Mouse (Mus musculus) v-Abl transformed pro-B cells (cell line): ENCODE data around the gene Nhlrc3.

ENCODE experiments used
- in situ Hi-C, 2 experiments: fragments of 400-800 bp; cut with MboI; formaldehyde crosslinking; loops; one replicate each; pipeline ENCODE4 v1.15.1; 2025; ENCODE audit not compliant: unreplicated experiment in 2 of 2

The Nhlrc3 gene

DNA sequence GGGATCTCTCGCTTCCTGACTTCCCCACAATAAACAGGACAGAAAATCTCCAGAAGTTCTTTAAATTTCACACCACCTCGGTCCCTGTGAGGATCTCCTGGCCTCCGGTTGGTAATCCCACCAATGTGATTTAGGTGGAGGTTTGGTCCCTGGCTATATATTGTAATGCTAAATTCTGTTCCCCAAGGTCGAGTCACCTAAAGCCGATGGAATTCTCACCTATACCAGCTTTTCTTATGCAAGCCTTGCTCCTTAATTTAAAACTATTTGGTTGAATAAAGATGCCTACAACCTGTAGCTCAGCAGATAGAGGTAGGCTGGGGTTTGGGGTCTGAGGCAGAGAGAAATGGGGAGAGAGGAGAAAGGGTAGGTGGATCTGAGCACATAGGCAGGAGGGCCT, 5.4 kb downstream of the Nhlrc3 start:
- in situ Hi-C loops = loop anchor here (10.0 to 25.0 kb wide), 3 partner anchors 1203 to 1970 kb away; partner anchors contain the start of gene Rab33b (in 1 of the 2)

DNA sequence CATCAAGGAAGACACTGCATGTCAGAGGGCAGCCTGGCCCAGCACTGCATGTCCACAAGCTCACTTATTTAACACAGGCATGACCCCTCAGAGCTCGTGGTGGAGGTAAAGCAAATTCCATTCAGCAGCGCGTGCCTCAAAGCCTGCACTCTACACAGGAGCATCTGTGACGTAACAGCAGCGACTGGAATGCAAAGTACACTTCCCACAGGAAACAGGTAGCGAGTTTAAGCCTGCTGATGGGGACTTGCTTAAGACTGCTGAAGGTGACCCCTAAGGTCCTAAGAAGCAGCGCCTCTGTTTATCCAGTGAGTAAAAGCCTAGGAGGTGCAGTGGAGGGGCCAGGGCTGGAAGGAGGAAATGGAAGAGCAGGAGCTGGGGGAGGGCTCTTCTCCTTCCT, 8.1 kb downstream of the Nhlrc3 start:
- in situ Hi-C loops = loop anchor here (10.0 to 25.0 kb wide), 3 partner anchors 1200 to 1968 kb away; partner anchors contain the start of gene Rab33b (in 1 of the 2)

GRCm38 (mm10) chr3:53454561-53454960, 8.6 kb downstream of the Nhlrc3 start:
- in situ Hi-C loops = loop anchor here (10.0 to 25.0 kb wide), 3 partner anchors 1200 to 1967 kb away; partner anchors contain the start of gene Rab33b (in 1 of the 2)

- in situ Hi-C loops = loop anchor here (10.0 to 25.0 kb wide), 3 partner anchors 1199 to 1967 kb away; partner anchors contain the start of gene Rab33b (in 1 of the 2)
Observed at GRCm38 (mm10) chr3:53454005-53454404, 9.1 kb downstream of the Nhlrc3 start.

DNA sequence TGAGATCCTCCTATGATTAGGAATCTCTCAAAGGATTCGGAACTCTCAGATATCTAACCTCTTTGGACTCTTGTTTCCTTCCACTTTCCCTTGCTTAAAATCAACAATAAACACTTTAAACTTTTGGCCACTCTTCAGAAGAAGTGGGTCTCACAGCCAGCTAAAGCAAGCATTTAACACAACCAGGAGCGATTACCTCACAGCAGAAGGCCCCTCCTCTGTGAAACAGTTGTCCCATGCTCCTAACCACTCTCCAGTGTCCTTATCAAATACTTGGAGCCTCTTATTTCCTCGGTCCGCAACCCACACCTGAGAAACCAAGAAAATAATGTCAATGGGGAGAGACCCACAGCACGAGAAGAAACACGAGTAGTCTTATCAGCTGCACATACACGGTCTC, 9.8 kb downstream of the Nhlrc3 start:
- in situ Hi-C loops = loop anchor here (10.0 to 25.0 kb wide), 3 partner anchors 1199 to 1966 kb away; partner anchors contain the start of gene Rab33b (in 1 of the 2)

DNA sequence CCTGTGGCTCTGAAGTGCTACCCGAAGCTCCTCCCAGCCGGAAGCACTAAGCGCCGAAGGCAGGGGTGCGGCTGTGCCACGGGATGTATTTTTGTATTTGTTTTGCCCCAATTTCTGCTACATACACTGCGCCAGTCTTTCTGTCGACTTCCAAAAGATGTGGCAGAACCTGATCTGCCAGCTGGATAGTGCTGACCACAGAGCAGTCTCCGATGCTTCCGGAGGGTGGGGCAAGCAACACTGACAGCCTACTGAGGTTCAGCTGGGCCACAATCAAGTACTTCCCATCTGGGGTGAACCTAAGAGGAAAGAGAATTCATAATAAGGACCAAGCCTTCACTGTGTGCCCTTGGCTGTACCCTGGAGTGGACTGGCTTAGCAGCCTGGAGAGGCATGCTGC, 10.8 kb downstream of the Nhlrc3 start:
- in situ Hi-C loops = loop anchor here (10.0 to 25.0 kb wide), 3 partner anchors 1198 to 1965 kb away; partner anchors contain the start of gene Rab33b (in 1 of the 2)

GRCm38 (mm10) chr3:53450666-53451065, 12.5 kb downstream of the Nhlrc3 start:
- in situ Hi-C loops = loop anchor here (10.0 to 25.0 kb wide), 3 partner anchors 1196 to 1963 kb away; partner anchors contain the start of gene Rab33b (in 1 of the 2)

DNA sequence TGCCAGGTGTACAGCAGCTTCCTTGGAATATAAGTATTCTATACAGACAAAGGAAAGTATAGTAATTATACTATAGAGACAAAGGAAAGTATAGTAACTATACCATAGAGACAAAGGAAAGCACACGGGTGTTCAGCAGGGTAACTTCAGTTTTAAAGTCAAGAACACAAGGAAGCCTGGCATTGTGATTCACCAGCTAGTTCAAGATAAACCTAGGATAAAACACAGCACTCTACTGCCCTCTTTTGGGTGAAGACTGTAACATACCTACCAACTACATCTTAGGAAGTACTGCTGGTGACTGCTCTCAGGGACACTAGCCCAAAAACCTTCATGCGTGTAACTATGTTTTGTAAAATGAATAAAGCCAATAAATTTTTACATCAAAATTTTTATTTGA, 14.9 kb downstream of the Nhlrc3 start:
- in situ Hi-C loops = loop anchor here (5.0 to 10.0 kb wide), 3 partner anchors 113 to 416 kb away; no protein-coding TSS in a partner anchor

- in situ Hi-C loops = loop anchor here (5.0 to 10.0 kb wide), 3 partner anchors 112 to 414 kb away; no protein-coding TSS in a partner anchor
Observed at GRCm38 (mm10) chr3:53446801-53447200, 16.3 kb downstream of the Nhlrc3 start.

DNA sequence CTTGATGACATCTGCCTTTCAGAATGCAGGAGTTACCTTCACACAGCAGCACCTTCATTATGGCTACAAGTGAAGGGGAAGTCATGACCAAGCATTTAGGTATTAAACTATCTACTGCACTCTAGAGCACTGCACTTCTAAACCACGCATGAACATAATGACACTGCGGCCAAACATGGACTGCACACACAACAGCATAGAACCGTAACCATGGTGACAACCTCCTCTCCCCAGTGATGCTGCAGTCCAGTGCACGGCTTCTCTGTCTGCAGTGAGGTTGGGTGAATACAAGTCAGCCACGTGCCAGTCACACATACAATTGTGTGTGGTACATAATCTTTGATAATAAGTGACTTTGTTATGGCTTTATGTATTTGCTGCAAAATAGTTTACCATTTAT, 17.6 kb downstream of the Nhlrc3 start:
- in situ Hi-C loops = loop anchor here (5.0 to 10.0 kb wide), 3 partner anchors 111 to 413 kb away; no protein-coding TSS in a partner anchor

GRCm38 (mm10) chr3:53436550-53436949, 26.6 kb downstream of the Nhlrc3 start:
- in situ Hi-C loops = no loop called here

- in situ Hi-C loops = no loop called here
Observed at GRCm38 (mm10) chr3:53434610-53435009, 28.5 kb downstream of the Nhlrc3 start.

- in situ Hi-C loops = no loop called here
Observed at GRCm38 (mm10) chr3:53423576-53423975, 39.6 kb downstream of the Nhlrc3 start.

DNA sequence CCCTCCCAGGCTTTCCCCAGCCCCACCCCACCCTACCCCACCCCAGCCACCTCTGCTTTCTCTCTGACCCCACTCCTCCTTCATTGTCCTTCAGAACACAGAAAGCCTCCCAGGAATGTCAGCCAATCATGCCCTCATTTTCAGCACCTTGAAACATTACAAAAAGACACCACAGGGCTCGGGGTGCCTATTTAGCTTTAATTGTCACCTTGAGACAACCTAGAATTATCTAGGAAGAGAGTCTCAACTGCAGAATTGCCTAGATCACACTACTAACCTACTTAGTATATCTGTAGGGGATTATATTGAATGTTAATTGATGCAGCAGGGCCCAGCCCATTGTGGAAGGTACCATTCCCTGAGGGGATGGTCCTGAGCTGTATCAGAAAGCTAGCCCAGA, 40.4 kb downstream of the Nhlrc3 start:
- in situ Hi-C loops = no loop called here

GRCm38 (mm10) chr3:53421656-53422055, 41.5 kb downstream of the Nhlrc3 start:
- in situ Hi-C loops = no loop called here

DNA sequence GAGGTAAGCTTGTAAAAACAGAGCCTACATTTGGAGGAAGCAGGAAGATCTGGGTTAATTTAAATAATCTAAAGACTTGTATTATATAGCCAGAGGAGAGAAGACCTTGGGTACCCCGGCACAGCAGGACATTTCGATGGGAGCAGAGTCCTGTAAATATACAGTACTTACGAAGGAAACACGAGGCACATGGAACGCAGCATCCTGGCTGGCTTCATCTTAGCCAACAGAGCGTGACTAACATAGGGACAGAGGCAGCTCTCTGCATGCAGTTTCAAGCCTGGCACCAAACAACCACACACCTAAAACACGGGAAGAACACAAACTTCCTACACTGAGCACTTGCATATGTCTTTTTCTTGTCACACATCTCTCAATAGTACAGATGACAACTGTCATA, 45.4 kb downstream of the Nhlrc3 start:
- in situ Hi-C loops = no loop called here

GRCm38 (mm10) chr3:53416036-53416506, 47.1 kb downstream of the Nhlrc3 start:
- in situ Hi-C loops = no loop called here

- in situ Hi-C loops = no loop called here
Observed at GRCm38 (mm10) chr3:53413959-53414358, 49.2 kb downstream of the Nhlrc3 start.

- in situ Hi-C loops = no loop called here
Observed at GRCm38 (mm10) chr3:53413465-53413864, 49.7 kb downstream of the Nhlrc3 start.

DNA sequence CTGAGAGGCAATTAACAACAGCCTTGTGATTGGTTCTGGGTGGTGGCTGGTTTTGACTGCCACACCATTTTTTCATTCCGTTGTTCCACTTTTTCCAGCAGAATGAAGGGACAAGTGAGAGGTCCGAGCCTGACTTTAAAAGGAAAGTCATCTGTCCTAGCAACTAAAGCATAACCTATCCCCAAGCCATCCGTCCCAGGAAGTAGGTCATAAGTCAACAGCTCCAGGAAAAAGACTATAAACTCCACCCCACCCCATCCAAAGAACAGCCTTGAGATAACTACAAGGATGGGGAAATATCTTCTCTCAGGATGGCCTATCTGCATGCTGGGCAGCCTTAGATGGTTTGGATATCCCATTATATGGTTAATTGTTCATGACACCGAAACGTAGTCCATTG, 50.9 kb downstream of the Nhlrc3 start:
- in situ Hi-C loops = no loop called here

DNA sequence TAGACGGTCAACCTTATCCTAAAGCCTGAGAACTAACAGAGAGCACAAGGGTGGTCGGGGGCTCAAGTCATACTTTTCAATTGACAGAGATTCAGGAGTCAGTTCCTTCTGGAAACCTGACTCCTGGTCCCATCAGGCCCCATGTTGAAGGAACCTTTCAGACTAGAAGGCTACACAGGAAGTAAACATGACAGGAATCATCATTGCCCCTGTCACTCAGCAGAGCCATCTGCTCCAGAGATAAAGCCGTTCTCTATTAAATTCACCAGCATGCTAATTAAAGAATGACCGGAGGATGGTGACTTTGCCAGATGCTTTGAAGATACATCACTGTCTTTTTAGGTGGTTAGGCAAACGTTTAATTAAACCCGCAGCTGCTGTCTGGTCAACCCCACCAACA, 53.1 kb downstream of the Nhlrc3 start:
- in situ Hi-C loops = no loop called here

DNA sequence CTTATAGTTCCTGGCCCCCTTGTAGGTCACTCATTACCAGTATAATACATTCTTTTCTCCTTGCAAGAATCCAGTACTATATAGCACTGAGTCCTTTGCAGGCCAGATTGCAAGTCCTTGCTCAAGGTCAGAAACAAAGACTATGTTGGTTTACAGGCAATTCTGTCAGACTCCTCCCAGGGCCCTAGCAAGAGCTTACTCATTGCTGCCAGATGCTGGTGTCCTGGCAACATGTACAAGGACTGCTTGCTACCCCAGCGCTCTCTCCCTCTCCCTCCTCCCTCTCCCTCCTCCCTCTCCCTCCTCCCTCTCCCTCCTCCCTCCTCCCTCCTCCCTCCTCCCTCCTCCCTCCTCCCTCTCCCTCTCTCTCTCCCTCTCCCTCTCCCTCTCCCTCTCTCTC, 56.0 kb downstream of the Nhlrc3 start:
- in situ Hi-C loops = no loop called here
